Mouse (Mus musculus) heart, embryonic 14.5 days (tissue): Measurements from ENCODE around the gene Hectd1. TPM values are rescaled to one million over a fixed set of nuclear protein-coding genes. Genes with fewer than 3 reads are reported as not detected.
A peak's percentile ranks its signal among the peaks of the same experiment; 100 is the strongest.

Experiments used
- ATAC-seq: fragments of 200-750 bp; cut with Nextera tagmentation; 2 replicates; pipeline ENCODE4 v1.8.0; 2017; ENCODE audit warnings: low read depth, moderate TSS enrichment; ENCODE audit not compliant: insufficient number of reproducible peaks, insufficient read depth, low FRiP score
- H3K27ac ChIP-seq, 2 experiments: fragments of 200-500 bp in 1 of 2; fragments of 300-500 bp in 1 of 2; sonication (generic) in 1 of 2; replicated peaks in 1 of 2; 2 replicates each; pipeline ENCODE4 v1.5.1; 2012 to 2014; ENCODE audit warnings: low read depth in 2 of 2, low read length in 2 of 2, control low read depth in 1 of 2, mild to moderate bottlenecking in 1 of 2, mixed read lengths in 1 of 2; ENCODE audit not compliant: control insufficient read depth in 1 of 2, insufficient read depth in 1 of 2
- H3K27me3 ChIP-seq: fragments of 300-500 bp; sonication (generic); 2 replicates; pipeline ENCODE4 v1.6.1; 2014; ENCODE audit warnings: mild to moderate bottlenecking, low read length, control low read depth; ENCODE audit not compliant: control insufficient read depth, insufficient read depth
- H3K36me3 ChIP-seq: fragments of 300-500 bp; sonication (generic); 2 replicates; pipeline ENCODE4 v1.6.1; 2014; ENCODE audit warnings: mild to moderate bottlenecking, control low read depth, low read length, mixed read lengths; ENCODE audit not compliant: control insufficient read depth, insufficient read depth
- H3K4me1 ChIP-seq, 2 experiments: fragments of 200-500 bp in 1 of 2; fragments of 300-500 bp in 1 of 2; sonication (generic) in 1 of 2; 2 replicates each; pipeline ENCODE4 v1.6.1; 2012 to 2014; ENCODE audit warnings: low read length in 2 of 2, control low read depth in 1 of 2, mixed read lengths in 1 of 2; ENCODE audit not compliant: control insufficient read depth in 2 of 2, insufficient read depth in 2 of 2
- H3K4me2 ChIP-seq: fragments of 300-500 bp; sonication (generic); 2 replicates; pipeline ENCODE4 v1.6.1; 2014; ENCODE audit warnings: mild to moderate bottlenecking, low read length
- H3K4me3 ChIP-seq, 2 experiments: fragments of 200-500 bp in 1 of 2; fragments of 300-500 bp in 1 of 2; sonication (generic) in 1 of 2; 2 replicates each; pipeline ENCODE4 v1.5.1; 2012 to 2014; ENCODE audit warnings: low read length in 2 of 2, mild to moderate bottlenecking in 2 of 2, control low read depth in 1 of 2, low read depth in 1 of 2, moderate library complexity in 1 of 2; ENCODE audit not compliant: control insufficient read depth in 1 of 2, insufficient read depth in 1 of 2
- H3K9ac ChIP-seq: fragments of 300-500 bp; sonication (generic); 2 replicates; pipeline ENCODE4 v1.6.1; 2014; ENCODE audit warnings: mild to moderate bottlenecking, low read length
- H3K9me3 ChIP-seq: fragments of 300-500 bp; sonication (generic); 2 replicates; pipeline ENCODE4 v1.6.1; 2016; ENCODE audit warnings: low read length, control low read depth; ENCODE audit not compliant: control insufficient read depth
- WGBS: fragments of 180-500 bp; shearing (Covaris S2); extraction: QIAGEN DNeasy Blood & Tissue Kit; methylation state at CpG from one replicate; pipeline ENCODE4 v1.1.7; 2014; 5-methylcytosine and 5-hydroxymethylcytosine counted together
- polyA plus RNA-seq: library from polyadenylated mRNA; unstranded; fragments of >200 nt; fragmentation: Nextera tagmentation; extraction: Ambion mirVana; gene quantifications from 2 replicates; pipeline ENCODE4 v1.2.1, GENCODE M21; 2014

Gene Hectd1
- 43.3 and 43.6 TPM in 2 replicates for polyA plus RNA-seq

GRCm38 (mm10) chr12:51829290-51830076 is at the start of gene Hectd1:
Hectd1 (minus strand) TSS chr12:51829536.
- Histone ChIP-seq H3K36me3 (peaks cover 24% of the 10 kb centered on the region), H3K4me2 (peak within 1 kb of the TSS; percentile 67), H3K9ac (peak within 1 kb of the TSS; percentile 100), H3K9me3 (no peaks in the 10 kb centered on the region), H3K27ac (peak within 1 kb of the TSS; percentile 99), H3K4me1 (peaks cover 2 to 13% of the 10 kb centered on the region in 2 experiments; a peak in 3 of 4 replicates), H3K27me3 (no peaks in the 10 kb centered on the region), H3K4me3 (peak within 1 kb of the TSS; percentile 79 to 99)
- peak; percentile 86 for ATAC-seq
- under 1% methylated on average over 111 of the region's 114 CpGs for WGBS

- Histone ChIP-seq H3K4me1 (peaks cover 0 to 2% of the 10 kb centered on the region in 2 experiments; a peak in 2 of 4 replicates), H3K4me3 (no peak overlapping the region), H3K27me3 (no peaks in the 10 kb centered on the region), H3K9me3 (no peaks in the 10 kb centered on the region), H3K27ac (no peak overlapping the region), H3K36me3 (peaks cover 22% of the 10 kb centered on the region), H3K4me2 (no peak overlapping the region), H3K9ac (no peak overlapping the region)
- 49% methylated on average over 11 of the region's 11 CpGs for WGBS
- no peak for ATAC-seq
Observed at GRCm38 (mm10) chr12:51871446-51872144, 42.3 kb upstream of the Hectd1 start.

- Histone ChIP-seq H3K27ac (no peak overlapping the region), H3K4me2 (no peak overlapping the region), H3K4me3 (no peak overlapping the region), H3K9me3 (no peaks in the 10 kb centered on the region), H3K27me3 (no peaks in the 10 kb centered on the region), H3K9ac (no peak overlapping the region), H3K36me3 (peaks cover 10% of the 10 kb centered on the region), H3K4me1 (peaks cover 4 to 5% of the 10 kb centered on the region in 2 experiments; a peak in 3 of 4 replicates)
- ATAC-seq = no peak
- WGBS = 63% methylated on average over 3 of the region's 3 CpGs
Observed at GRCm38 (mm10) chr12:51869511-51869910, 40.2 kb upstream of the Hectd1 start.

- Histone ChIP-seq H3K4me3 (no peak overlapping the region), H3K9ac (no peak overlapping the region), H3K27me3 (no peaks in the 10 kb centered on the region), H3K9me3 (no peaks in the 10 kb centered on the region), H3K4me1 (peaks cover 4 to 5% of the 10 kb centered on the region in 2 experiments; a peak in 3 of 4 replicates), H3K27ac (no peak overlapping the region), H3K4me2 (no peak overlapping the region), H3K36me3 (no peaks in the 10 kb centered on the region)
- 81% methylated on average over 8 of the region's 8 CpGs for WGBS
- no peak for ATAC-seq
Observed at GRCm38 (mm10) chr12:51867076-51867475, 37.7 kb upstream of the Hectd1 start.

GRCm38 (mm10) chr12:51866226-51866910 is 37.0 kb upstream of the Hectd1 start:
- Histone ChIP-seq H3K9ac (no peak overlapping the region), H3K36me3 (no peaks in the 10 kb centered on the region), H3K4me1 (peaks cover 2 to 5% of the 10 kb centered on the region in 2 experiments; a peak in 2 of 4 replicates), H3K9me3 (no peaks in the 10 kb centered on the region), H3K4me3 (no peak overlapping the region), H3K27ac (no peak overlapping the region), H3K4me2 (no peak overlapping the region), H3K27me3 (no peaks in the 10 kb centered on the region)
- no peak for ATAC-seq
- 72% methylated on average over 13 of the region's 13 CpGs for WGBS

- no peak for ATAC-seq
- 61% methylated on average over 4 of the region's 4 CpGs for whole genome bisulfite sequencing
- Histone ChIP-seq H3K4me2 (no peak overlapping the region), H3K4me1 (peaks cover 2 to 5% of the 10 kb centered on the region in 2 experiments; a peak in 2 of 4 replicates), H3K27me3 (no peaks in the 10 kb centered on the region), H3K4me3 (no peak overlapping the region), H3K9me3 (no peaks in the 10 kb centered on the region), H3K27ac (no peak overlapping the region), H3K9ac (no peak overlapping the region), H3K36me3 (no peaks in the 10 kb centered on the region)
Observed at GRCm38 (mm10) chr12:51865790-51866179, 36.4 kb upstream of the Hectd1 start.

GRCm38 (mm10) chr12:51865061-51865789 is 35.9 kb upstream of the Hectd1 start:
- Histone ChIP-seq H3K27ac (no peak overlapping the region), H3K36me3 (no peaks in the 10 kb centered on the region), H3K4me1 (peaks cover 2 to 5% of the 10 kb centered on the region in 2 experiments; a peak in 2 of 4 replicates), H3K9ac (no peak overlapping the region), H3K4me3 (no peak overlapping the region), H3K4me2 (no peak overlapping the region), H3K27me3 (no peaks in the 10 kb centered on the region), H3K9me3 (no peaks in the 10 kb centered on the region)
- no peak for ATAC-seq
- 50% methylated on average over 9 of the region's 9 CpGs for WGBS
